Mouse (Mus musculus) midbrain, embryonic 13.5 days (tissue): Measurements from ENCODE around the gene Mylk3. TPM values are rescaled to one million over a fixed set of nuclear protein-coding genes. Genes with fewer than 3 reads are reported as not detected.

Experiments used
- ATAC-seq: fragments of 200-750 bp; cut with Nextera tagmentation; 2 replicates; pipeline ENCODE4 v1.8.0; 2017; ENCODE audit warnings: mild to moderate bottlenecking, moderate TSS enrichment, moderate library complexity
- H3K27ac ChIP-seq: fragments of 300-500 bp; sonication (generic); 2 replicates; pipeline ENCODE4 v1.5.1; 2015; ENCODE audit warnings: inconsistent platforms, mild to moderate bottlenecking, moderate library complexity
- H3K27me3 ChIP-seq: fragments of 300-500 bp; sonication (generic); 2 replicates; pipeline ENCODE4 v1.6.1; 2015; ENCODE audit warnings: mild to moderate bottlenecking, inconsistent platforms
- H3K36me3 ChIP-seq: fragments of 300-500 bp; sonication (generic); 2 replicates; pipeline ENCODE4 v1.6.1; 2015; ENCODE audit warnings: mild to moderate bottlenecking, inconsistent platforms
- H3K4me1 ChIP-seq: fragments of 300-500 bp; sonication (generic); replicated peaks from 2 replicates; pipeline ENCODE4 v1.6.1; 2015; ENCODE audit warnings: inconsistent platforms
- H3K4me2 ChIP-seq: fragments of 300-500 bp; sonication (generic); replicated peaks from 2 replicates; pipeline ENCODE4 v1.6.1; 2015; ENCODE audit warnings: moderate library complexity, mild to moderate bottlenecking, inconsistent platforms
- H3K4me3 ChIP-seq: fragments of 300-500 bp; sonication (generic); replicated peaks from 2 replicates; pipeline ENCODE4 v1.5.1; 2015; ENCODE audit warnings: mild to moderate bottlenecking, inconsistent platforms
- H3K9ac ChIP-seq: fragments of 300-500 bp; sonication (generic); replicated peaks from 2 replicates; pipeline ENCODE4 v1.6.1; 2015; ENCODE audit warnings: mild to moderate bottlenecking, inconsistent platforms
- H3K9me3 ChIP-seq: fragments of 300-500 bp; sonication (generic); 2 replicates; pipeline ENCODE4 v1.6.1; 2016; ENCODE audit warnings: mild to moderate bottlenecking, inconsistent platforms
- WGBS: fragments of 180-500 bp; shearing (Covaris S2); methylation state at CpG from one replicate; pipeline ENCODE4 v1.1.7; 2015; 5-methylcytosine and 5-hydroxymethylcytosine counted together
- polyA plus RNA-seq: library from polyadenylated mRNA; unstranded; fragments of >200 nt; fragmentation: Nextera tagmentation; extraction: Ambion mirVana; gene quantifications from 2 replicates; pipeline ENCODE4 v1.2.1, GENCODE M21; 2015

Gene Mylk3
- polyA plus RNA-seq, 1 experiment from 2014 or later: 0.07 TPM

- WGBS: 88% methylated on average over 10 of the region's 10 CpGs
- no peaks in the 10 kb centered on the region for H3K36me3 ChIP-seq
Measured at GRCm38 (mm10) chr8:85380123-85380823, 5.9 kb downstream of the Mylk3 start.

GRCm38 (mm10) chr8:85379142-85379781 lies 6.9 kb downstream of the Mylk3 start:
- Histone ChIP-seq H3K27me3 (no peaks in the 10 kb centered on the region), H3K27ac (no peak overlapping the region), H3K36me3 (no peaks in the 10 kb centered on the region), H3K4me2 (no peak overlapping the region), H3K4me1 (no peaks in the 10 kb centered on the region), H3K9me3 (no peaks in the 10 kb centered on the region), H3K9ac (no peak overlapping the region), H3K4me3 (no peak overlapping the region)
- 39% methylated on average over 2 of the region's 2 CpGs for WGBS
- no peak for ATAC-seq

More at GRCm38 (mm10) chr8:85380123-85380823, 5.9 kb downstream of the Mylk3 start:
- Histone ChIP-seq H3K27ac (no peak overlapping the region), H3K9me3 (no peaks in the 10 kb centered on the region), H3K4me2 (no peak overlapping the region), H3K4me3 (no peak overlapping the region), H3K9ac (no peak overlapping the region), H3K27me3 (no peaks in the 10 kb centered on the region), H3K4me1 (no peaks in the 10 kb centered on the region)
- no peak for ATAC-seq

GRCm38 (mm10) chr8:85376516-85376915 lies 9.6 kb downstream of the Mylk3 start:
- Histone ChIP-seq H3K4me3 (no peak overlapping the region), H3K27me3 (no peaks in the 10 kb centered on the region), H3K4me1 (no peaks in the 10 kb centered on the region), H3K27ac (no peak overlapping the region), H3K9ac (no peak overlapping the region), H3K36me3 (no peaks in the 10 kb centered on the region), H3K9me3 (no peaks in the 10 kb centered on the region), H3K4me2 (no peak overlapping the region)
- ATAC-seq: no peak
- WGBS: 64% methylated on average over 3 of the region's 3 CpGs

GRCm38 (mm10) chr8:85374286-85374685 lies 11.9 kb downstream of the Mylk3 start:
- H3K4me2 ChIP-seq: no peak overlapping the region
- WGBS: 77% methylated on average over 4 of the region's 4 CpGs
- no peak for ATAC-seq
- no peak overlapping the region for H3K4me3 ChIP-seq
- no peaks in the 10 kb centered on the region for H3K36me3 ChIP-seq
- H3K27ac ChIP-seq: no peak overlapping the region
- H3K9me3 ChIP-seq: no peaks in the 10 kb centered on the region
- no peaks in the 10 kb centered on the region for H3K27me3 ChIP-seq
- H3K9ac ChIP-seq: no peak overlapping the region
- no peaks in the 10 kb centered on the region for H3K4me1 ChIP-seq

GRCm38 (mm10) chr8:85373435-85374039 lies 12.6 kb downstream of the Mylk3 start:
- H3K9ac ChIP-seq: no peak overlapping the region
- 77% methylated on average over 5 of the region's 5 CpGs for WGBS
- H3K27ac ChIP-seq: no peak overlapping the region
- no peak overlapping the region for H3K4me2 ChIP-seq
- no peaks in the 10 kb centered on the region for H3K4me1 ChIP-seq
- no peak for ATAC-seq
- H3K36me3 ChIP-seq: no peaks in the 10 kb centered on the region
- no peak overlapping the region for H3K4me3 ChIP-seq
- no peaks in the 10 kb centered on the region for H3K27me3 ChIP-seq
- H3K9me3 ChIP-seq: no peaks in the 10 kb centered on the region

GRCm38 (mm10) chr8:85372465-85372839 lies 13.7 kb downstream of the Mylk3 start:
- ATAC-seq: no peak

GRCm38 (mm10) chr8:85371736-85372464 lies 14.2 kb downstream of the Mylk3 start:
- H3K9me3 ChIP-seq: no peaks in the 10 kb centered on the region
- no peaks in the 10 kb centered on the region for H3K4me1 ChIP-seq
- H3K4me3 ChIP-seq: no peak overlapping the region
- H3K36me3 ChIP-seq: no peaks in the 10 kb centered on the region
- no peak overlapping the region for H3K9ac ChIP-seq
- no peak overlapping the region for H3K27ac ChIP-seq
- ATAC-seq: no peak
- no peaks in the 10 kb centered on the region for H3K27me3 ChIP-seq
- 79% methylated on average over 5 of the region's 5 CpGs for WGBS
- H3K4me2 ChIP-seq: no peak overlapping the region

More at GRCm38 (mm10) chr8:85372465-85372839, 13.7 kb downstream of the Mylk3 start:
- no peak overlapping the region for H3K4me2 ChIP-seq
- no peak overlapping the region for H3K9ac ChIP-seq
- no peaks in the 10 kb centered on the region for H3K36me3 ChIP-seq
- WGBS: 91% methylated on average over 1 of the region's 1 CpGs
- no peak overlapping the region for H3K27ac ChIP-seq
- H3K9me3 ChIP-seq: no peaks in the 10 kb centered on the region
- H3K4me3 ChIP-seq: no peak overlapping the region
- no peaks in the 10 kb centered on the region for H3K27me3 ChIP-seq
- H3K4me1 ChIP-seq: no peaks in the 10 kb centered on the region

- Histone ChIP-seq H3K27ac (no peak overlapping the region), H3K4me2 (no peak overlapping the region), H3K4me3 (no peak overlapping the region), H3K9me3 (no peaks in the 10 kb centered on the region), H3K36me3 (no peaks in the 10 kb centered on the region), H3K27me3 (no peaks in the 10 kb centered on the region), H3K4me1 (no peaks in the 10 kb centered on the region), H3K9ac (no peak overlapping the region)
- ATAC-seq: no peak
- 71% methylated on average over 6 of the region's 6 CpGs for WGBS
Measured at GRCm38 (mm10) chr8:85365176-85365575, 21.0 kb downstream of the Mylk3 start.

GRCm38 (mm10) chr8:85364628-85365027 lies 21.5 kb downstream of the Mylk3 start:
- Histone ChIP-seq H3K9me3 (no peaks in the 10 kb centered on the region), H3K9ac (no peak overlapping the region), H3K4me1 (no peaks in the 10 kb centered on the region), H3K4me3 (no peak overlapping the region), H3K36me3 (no peaks in the 10 kb centered on the region), H3K27ac (no peak overlapping the region), H3K27me3 (no peaks in the 10 kb centered on the region), H3K4me2 (no peak overlapping the region)
- WGBS: 88% methylated on average over 11 of the region's 11 CpGs
- ATAC-seq: no peak

GRCm38 (mm10) chr8:85363406-85363805 lies 22.7 kb downstream of the Mylk3 start:
- WGBS: 77% methylated on average over 6 of the region's 6 CpGs
- H3K4me2 ChIP-seq: no peak overlapping the region
- no peaks in the 10 kb centered on the region for H3K4me1 ChIP-seq
- no peaks in the 10 kb centered on the region for H3K27me3 ChIP-seq
- H3K36me3 ChIP-seq: no peaks in the 10 kb centered on the region
- no peak overlapping the region for H3K27ac ChIP-seq
- no peaks in the 10 kb centered on the region for H3K9me3 ChIP-seq
- no peak overlapping the region for H3K4me3 ChIP-seq
- no peak overlapping the region for H3K9ac ChIP-seq
- no peak for ATAC-seq

GRCm38 (mm10) chr8:85362211-85362610 lies 23.9 kb downstream of the Mylk3 start:
- ATAC-seq: no peak
- H3K4me3 ChIP-seq: no peak overlapping the region
- no peak overlapping the region for H3K27ac ChIP-seq
- H3K9me3 ChIP-seq: no peaks in the 10 kb centered on the region
- H3K4me2 ChIP-seq: no peak overlapping the region
- H3K36me3 ChIP-seq: no peaks in the 10 kb centered on the region
- no peaks in the 10 kb centered on the region for H3K27me3 ChIP-seq
- no peak overlapping the region for H3K9ac ChIP-seq
- H3K4me1 ChIP-seq: no peaks in the 10 kb centered on the region
- 86% methylated on average over 4 of the region's 4 CpGs for WGBS

- no peaks in the 10 kb centered on the region for H3K36me3 ChIP-seq
- H3K4me3 ChIP-seq: no peak overlapping the region
- H3K27ac ChIP-seq: no peak overlapping the region
- no peaks in the 10 kb centered on the region for H3K4me1 ChIP-seq
- H3K9me3 ChIP-seq: no peaks in the 10 kb centered on the region
- no peak overlapping the region for H3K4me2 ChIP-seq
- 79% methylated on average over 4 of the region's 4 CpGs for WGBS
- no peak for ATAC-seq
- H3K9ac ChIP-seq: no peak overlapping the region
- no peaks in the 10 kb centered on the region for H3K27me3 ChIP-seq
Measured at GRCm38 (mm10) chr8:85353287-85353686, 32.9 kb downstream of the Mylk3 start.
